Mouse (Mus musculus): Measurements from ENCODE around the gene Rasgrf1. TPM values are rescaled to one million over a fixed set of nuclear protein-coding genes. Genes with fewer than 3 reads are reported as not detected.

Gene Rasgrf1
- total RNA-seq, 1 experiment from 2014 or later, result not detected

- no peak for ATAC-seq (ENCODE audit: extremely low read depth, insufficient number of reproducible peaks, low FRiP score, poor library complexity, severe bottlenecking)
Observed at GRCm38 (mm10) chr9:90016204-90016603, 106.5 kb downstream of the Rasgrf1 start.

GRCm38 (mm10) chr9:90020866-90021265 lies 111.2 kb downstream of the Rasgrf1 start:
- no peak for ATAC-seq (ENCODE audit: extremely low read depth, insufficient number of reproducible peaks, low FRiP score, poor library complexity, severe bottlenecking)

GRCm38 (mm10) chr9:90021442-90021841 lies 111.7 kb downstream of the Rasgrf1 start:
- peak; percentile 53; the same call in 1 of the 2 replicates for ATAC-seq (ENCODE audit: extremely low read depth, insufficient number of reproducible peaks, low FRiP score, poor library complexity, severe bottlenecking)

- peak; percentile 33; the same call in 1 of the 2 replicates for ATAC-seq (ENCODE audit: extremely low read depth, insufficient number of reproducible peaks, low FRiP score, poor library complexity, severe bottlenecking)
Observed at GRCm38 (mm10) chr9:90027709-90028108, 118.0 kb downstream of the Rasgrf1 start.

GRCm38 (mm10) chr9:90033922-90034321 lies 124.2 kb downstream of the Rasgrf1 start:
- ATAC-seq (ENCODE audit: extremely low read depth, insufficient number of reproducible peaks, low FRiP score, poor library complexity, severe bottlenecking), result no peak

- no peak for ATAC-seq (ENCODE audit: extremely low read depth, insufficient number of reproducible peaks, low FRiP score, poor library complexity, severe bottlenecking)
Observed at GRCm38 (mm10) chr9:90035168-90035567, 125.5 kb downstream of the Rasgrf1 start.

- no peak for ATAC-seq (ENCODE audit: extremely low read depth, insufficient number of reproducible peaks, low FRiP score, poor library complexity, severe bottlenecking)
Observed at GRCm38 (mm10) chr9:90035794-90036193, 126.1 kb downstream of the Rasgrf1 start.

GRCm38 (mm10) chr9:90036313-90036712 lies 126.6 kb downstream of the Rasgrf1 start:
- no peak for ATAC-seq (ENCODE audit: extremely low read depth, insufficient number of reproducible peaks, low FRiP score, poor library complexity, severe bottlenecking)

GRCm38 (mm10) chr9:90038535-90038934 lies 128.8 kb downstream of the Rasgrf1 start:
- no peak for ATAC-seq (ENCODE audit: extremely low read depth, insufficient number of reproducible peaks, low FRiP score, poor library complexity, severe bottlenecking)

- no peak for ATAC-seq (ENCODE audit: extremely low read depth, insufficient number of reproducible peaks, low FRiP score, poor library complexity, severe bottlenecking)
Observed at GRCm38 (mm10) chr9:90040916-90041315, 131.2 kb downstream of the Rasgrf1 start.

- no peak for ATAC-seq (ENCODE audit: extremely low read depth, insufficient number of reproducible peaks, low FRiP score, poor library complexity, severe bottlenecking)
Observed at GRCm38 (mm10) chr9:90041556-90041955, 131.8 kb downstream of the Rasgrf1 start.

- peak; percentile 100 for ATAC-seq (ENCODE audit: extremely low read depth, insufficient number of reproducible peaks, low FRiP score, poor library complexity, severe bottlenecking)
Observed at GRCm38 (mm10) chr9:90042906-90043305, 133.2 kb downstream of the Rasgrf1 start.

GRCm38 (mm10) chr9:90045191-90045590 lies 135.5 kb downstream of the Rasgrf1 start:
- no peak for ATAC-seq (ENCODE audit: extremely low read depth, insufficient number of reproducible peaks, low FRiP score, poor library complexity, severe bottlenecking)

GRCm38 (mm10) chr9:90047937-90048627 lies 138.4 kb downstream of the Rasgrf1 start:
- ATAC-seq (ENCODE audit: extremely low read depth, insufficient number of reproducible peaks, low FRiP score, poor library complexity, severe bottlenecking), result no peak

GRCm38 (mm10) chr9:90053852-90054251 lies 144.1 kb downstream of the Rasgrf1 start, which contains the start of gene Ctsh:
Gene Ctsh, plus strand, starts transcription at chr9:90054152.
- ATAC-seq (ENCODE audit: extremely low read depth, insufficient number of reproducible peaks, low FRiP score, poor library complexity, severe bottlenecking), result no peak

GRCm38 (mm10) chr9:90054371-90055145 lies 144.8 kb downstream of the Rasgrf1 start:
- ATAC-seq (ENCODE audit: extremely low read depth, insufficient number of reproducible peaks, low FRiP score, poor library complexity, severe bottlenecking), result peak; percentile 99

GRCm38 (mm10) chr9:90055409-90055808 lies 145.7 kb downstream of the Rasgrf1 start:
- no peak for ATAC-seq (ENCODE audit: extremely low read depth, insufficient number of reproducible peaks, low FRiP score, poor library complexity, severe bottlenecking)

GRCm38 (mm10) chr9:90055911-90056310 lies 146.2 kb downstream of the Rasgrf1 start:
- no peak for ATAC-seq (ENCODE audit: extremely low read depth, insufficient number of reproducible peaks, low FRiP score, poor library complexity, severe bottlenecking)

- no peak for ATAC-seq (ENCODE audit: extremely low read depth, insufficient number of reproducible peaks, low FRiP score, poor library complexity, severe bottlenecking)
Observed at GRCm38 (mm10) chr9:90056716-90057115, 147.0 kb downstream of the Rasgrf1 start.

All from neutrophil, adult 5-6 weeks (primary cell).